Mouse (Mus musculus) liver (tissue): ENCODE measurements around the gene Clybl.

Experiments
- DNase-seq: peaks from one replicate; pipeline ENCODE4 v3.0.0-alpha.2; 2020; ENCODE audit warnings: mixed read lengths

The Clybl gene

DNA sequence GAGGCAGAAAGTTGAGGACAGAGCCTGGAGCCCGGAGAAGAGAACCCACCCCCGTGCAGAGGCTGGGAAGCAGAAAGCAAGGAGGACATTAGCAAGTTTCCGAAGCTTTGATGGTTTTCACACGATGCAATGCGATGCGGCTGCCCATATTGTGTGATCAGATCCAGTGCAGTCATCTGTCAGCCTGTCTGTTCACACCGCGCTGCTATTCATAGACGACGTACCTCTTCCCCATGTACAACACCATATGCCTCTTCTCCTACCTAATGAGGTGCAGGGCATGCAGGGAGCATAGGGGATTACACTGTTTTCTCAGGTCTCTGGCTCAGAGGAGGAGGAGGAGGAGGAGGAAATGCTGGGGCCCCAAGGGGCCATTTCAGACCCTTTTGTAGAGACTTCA is 255.3 kb downstream of the Clybl start:
- no peak for DNase-seq

DNA sequence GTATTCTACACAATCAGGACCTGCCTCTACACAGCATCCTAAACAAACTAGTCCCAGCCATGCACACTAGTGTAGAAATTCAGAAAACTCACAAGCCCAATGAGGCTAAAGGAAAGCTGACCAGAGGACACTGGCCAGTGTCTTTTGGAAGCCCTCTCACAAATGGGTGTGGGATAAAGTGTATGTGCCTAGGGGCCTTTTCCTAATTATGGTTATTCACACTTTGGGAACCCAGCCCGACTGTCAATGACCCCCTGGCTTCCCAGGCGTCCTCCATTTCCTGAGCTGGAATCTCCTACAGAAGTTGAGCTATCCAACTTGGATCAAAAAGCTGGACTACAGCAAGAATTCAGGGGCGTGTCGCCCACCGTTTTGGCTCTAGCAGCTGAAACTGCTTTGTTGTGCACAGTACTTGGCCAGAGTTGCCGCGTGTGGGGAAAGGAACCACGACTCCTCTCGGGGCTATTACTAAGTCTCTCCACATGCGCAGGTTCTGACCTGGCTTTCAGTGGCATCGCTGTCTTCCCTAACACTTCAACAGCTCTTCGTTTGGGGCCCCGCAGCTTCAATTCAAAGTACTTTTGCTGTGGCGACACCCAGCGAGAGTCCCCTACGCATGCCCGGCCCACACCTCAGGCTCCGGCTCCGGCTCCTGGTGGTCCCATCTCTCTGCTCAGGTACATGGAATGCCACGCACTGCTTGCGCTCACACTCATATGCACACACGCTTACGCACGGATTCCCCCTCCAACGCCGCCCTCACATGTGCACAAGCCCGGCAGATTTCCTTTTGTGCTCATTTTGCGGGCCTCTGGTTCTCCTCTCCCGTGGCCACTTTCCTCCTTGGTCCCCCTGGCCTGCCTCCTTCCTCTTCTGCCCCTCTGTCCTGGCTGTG is 268.3 kb downstream of the Clybl start:
- DNase-seq = no peak

DNA sequence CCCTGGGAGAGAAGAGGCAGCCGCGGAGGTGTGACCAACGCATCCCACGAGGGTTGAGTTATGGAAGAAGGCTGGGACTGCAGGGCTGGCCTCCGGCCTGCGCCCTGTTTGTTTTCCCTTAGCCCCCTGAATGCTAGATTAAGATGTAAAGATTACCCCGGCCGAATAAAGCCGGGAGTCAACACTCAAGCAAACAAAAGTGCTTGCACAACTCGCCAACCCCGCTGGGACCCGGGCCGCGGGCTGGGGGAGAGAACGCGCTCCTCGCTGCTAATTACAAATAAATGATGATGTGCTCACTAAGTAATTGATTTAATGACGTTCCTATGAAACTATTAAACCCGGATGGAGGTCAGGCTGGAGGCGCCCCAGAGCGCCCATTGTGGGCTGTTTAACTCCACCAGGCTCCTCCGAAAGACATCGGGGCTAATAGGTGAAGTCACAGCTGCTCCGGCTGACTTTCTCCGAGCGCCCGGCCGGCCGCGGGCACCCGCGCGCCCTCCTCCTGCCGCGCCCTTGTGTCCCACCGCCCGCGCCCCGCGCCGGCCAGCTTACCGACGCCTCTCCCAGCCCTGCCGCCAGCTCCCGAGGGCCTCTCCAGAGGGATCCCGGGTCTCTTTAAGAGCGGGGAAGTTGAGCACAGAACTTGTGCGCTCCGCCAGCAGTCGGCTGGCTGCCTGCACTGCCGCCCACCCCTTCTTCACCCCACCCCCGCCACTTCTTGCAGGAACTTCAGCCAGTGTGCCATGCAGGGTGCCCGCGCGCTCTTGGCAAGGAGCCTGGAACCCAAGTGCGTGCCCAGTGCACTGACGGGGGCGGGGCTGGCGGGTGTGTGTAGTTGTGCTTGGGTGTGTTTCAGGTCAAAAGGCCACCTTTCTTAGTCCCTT is 269.2 kb downstream of the Clybl start, which contains the start of gene Gm5089:
TSS of gene Gm5089 (minus strand) at position 620 of the 887 bp plus-strand sequence.
- DNase-seq = no peak

DNA sequence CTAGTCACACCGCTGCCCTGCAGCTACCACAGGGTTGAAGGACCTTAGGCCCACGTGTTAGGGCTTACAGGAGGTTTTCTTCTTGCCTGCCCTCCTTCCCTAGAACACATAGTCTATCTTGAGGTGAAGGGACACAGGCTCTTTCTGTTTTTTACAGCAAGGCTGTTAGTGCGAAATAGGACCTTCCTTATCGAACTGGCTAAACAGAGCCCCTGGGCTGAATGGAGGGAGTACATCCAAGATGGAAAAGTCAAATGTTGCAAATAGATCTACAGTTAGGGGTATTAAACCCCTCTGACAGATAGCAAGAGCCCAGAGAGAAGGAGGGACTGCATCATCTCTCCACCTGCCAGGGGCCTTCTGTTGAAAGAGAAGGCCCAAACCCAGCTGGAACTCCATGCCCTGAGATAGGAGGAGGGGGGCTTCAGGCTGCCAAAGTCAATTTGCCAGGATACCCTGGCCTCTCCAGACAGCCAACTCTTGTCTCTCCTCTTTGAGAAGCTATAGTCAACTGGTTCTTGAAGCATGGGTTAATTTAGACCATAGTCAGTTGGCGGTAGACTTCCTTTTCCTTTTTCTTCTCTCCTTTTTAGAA is 270.1 kb downstream of the Clybl start:
- DNase-seq = no peak
